Comparison of ENCODE assay signal across 9 mouse cellular contexts in genomic region chr4:148846203-148846602, GRCm38 (mm10). TPM values are rescaled to one million over a fixed set of nuclear protein-coding genes. Genes with fewer than 3 reads are reported as not detected.
DNase-seq lines count a peak whose midpoint lies in the region; ATAC-seq lines count a peak whose summit lies in the region.
"Had no signal": no experiment of that assay in that cellular context is flagged by ENCODE, and none has a peak within 500 bp of the region (broad histone marks: within the 10 kb centered on the region; RNA-seq: fewer than 3 reads in every experiment).

No protein-coding gene starts in this region.

- DNase-seq in adrenal gland, postnatal 36 days = peak; percentile 73 to 75
- DNase-seq in kidney, postnatal 36 days = peak; percentile 88 to 92
- peak; percentile 85 for DNase-seq in lung, postnatal 14 days
- no peak for DNase-seq in thymus, postnatal 14 days

- no peaks in the 10 kb centered on the region for H3K9me3 ChIP-seq in hindbrain, embryonic 13.5 days
- H3K9me3 ChIP-seq in hindbrain, embryonic 12.5 days (replicated peaks) = no peaks in the 10 kb centered on the region
- H3K9me3 ChIP-seq in heart, embryonic 12.5 days (replicated peaks) = no peaks in the 10 kb centered on the region
- H3K9me3 ChIP-seq: embryonic facial prominence, embryonic 12.5 days had no signal

- H3K36me3 ChIP-seq in hindbrain, embryonic 13.5 days = no peaks in the 10 kb centered on the region
- H3K36me3 ChIP-seq in hindbrain, embryonic 12.5 days = no peaks in the 10 kb centered on the region
- peaks cover 3% of the 10 kb centered on the region; the same call in 1 of the 2 replicates for H3K36me3 ChIP-seq in heart, embryonic 12.5 days
- H3K36me3 ChIP-seq: embryonic facial prominence, embryonic 12.5 days had no signal

- peak overlapping the region; percentile 13; the same call in 1 of the 2 replicates for H3K4me2 ChIP-seq in hindbrain, embryonic 13.5 days
- no peak overlapping the region for H3K4me2 ChIP-seq in hindbrain, embryonic 12.5 days (replicated peaks)
- peak overlapping the region; percentile 15; the same call in 1 of the 2 replicates for H3K4me2 ChIP-seq in heart, embryonic 12.5 days
- H3K4me2 ChIP-seq: embryonic facial prominence, embryonic 12.5 days had no signal

- H3K4me3 ChIP-seq in hindbrain, embryonic 13.5 days = no peak overlapping the region
- H3K4me3 ChIP-seq in hindbrain, embryonic 12.5 days = no peak overlapping the region
- H3K4me3 ChIP-seq in heart, embryonic 12.5 days = no peak overlapping the region
- H3K4me3 ChIP-seq: embryonic facial prominence, embryonic 12.5 days had no signal

- peaks cover 44% of the 10 kb centered on the region for H3K4me1 ChIP-seq in hindbrain, embryonic 13.5 days (replicated peaks)
- peaks cover 43% of the 10 kb centered on the region for H3K4me1 ChIP-seq in hindbrain, embryonic 12.5 days
- H3K4me1 ChIP-seq in heart, embryonic 12.5 days (replicated peaks) = peaks cover 45% of the 10 kb centered on the region

- no peak for ATAC-seq in hindbrain, embryonic 13.5 days (ENCODE audit: low FRiP score)
- ATAC-seq in hindbrain, embryonic 12.5 days (ENCODE audit: low FRiP score) = no peak
- ATAC-seq in heart, embryonic 12.5 days (ENCODE audit: insufficient number of reproducible peaks, low FRiP score) = no peak
- no peak for ATAC-seq in activated CD4-positive, CD25-positive, alpha-beta regulatory T cell, adult 4 months

- 61% methylated on average over 8 of the region's 9 CpGs for WGBS in hindbrain, embryonic 13.5 days
- 63% methylated on average over 9 of the region's 9 CpGs for WGBS in hindbrain, embryonic 12.5 days
- WGBS in heart, embryonic 12.5 days = 51% methylated on average over 9 of the region's 9 CpGs

- peaks cover 83% of the 10 kb centered on the region for H3K27me3 ChIP-seq in hindbrain, embryonic 13.5 days
- H3K27me3 ChIP-seq in hindbrain, embryonic 12.5 days = peaks cover 59% of the 10 kb centered on the region
- no peaks in the 10 kb centered on the region for H3K27me3 ChIP-seq in heart, embryonic 12.5 days (replicated peaks)

- no peak overlapping the region for H3K9ac ChIP-seq in hindbrain, embryonic 13.5 days
- H3K9ac ChIP-seq in hindbrain, embryonic 12.5 days = no peak overlapping the region
- no peak overlapping the region for H3K9ac ChIP-seq in heart, embryonic 12.5 days
- H3K9ac ChIP-seq: embryonic facial prominence, embryonic 12.5 days had no signal

- H3K27ac ChIP-seq in hindbrain, embryonic 13.5 days = no peak overlapping the region
- H3K27ac ChIP-seq in hindbrain, embryonic 12.5 days = no peak overlapping the region
- no peak overlapping the region for H3K27ac ChIP-seq in heart, embryonic 12.5 days (ENCODE audit: poor library complexity, severe bottlenecking)
- H3K27ac ChIP-seq: embryonic facial prominence, embryonic 12.5 days had no signal

RNA-seq across cellular contexts. Expression of gene Casz1, which starts 42.0 kb away (rescaled TPM):
- 6.7 and 8.1 TPM in 2 replicates for polyA plus RNA-seq in hindbrain, embryonic 13.5 days (2015; fragmentation: Nextera tagmentation; extraction: Ambion mirVana)
- polyA plus RNA-seq in hindbrain, embryonic 12.5 days (2016; fragmentation: Nextera tagmentation; extraction: Ambion mirVana) = 7.1 and 8.9 TPM in 2 replicates
- total RNA-seq in adrenal gland, postnatal 36 days (2021) = 1 to 10 TPM; 2.4 to 5.7 TPM
- polyA plus RNA-seq in heart, embryonic 12.5 days (2016; fragmentation: Nextera tagmentation; extraction: Ambion mirVana) = 23.6 and 26.1 TPM in 2 replicates
- under 1 TPM; 0.56 to 0.75 TPM for polyA plus RNA-seq in activated CD4-positive, CD25-positive, alpha-beta regulatory T cell, adult 4 months (2017; shearing (Covaris generic))
